Mouse (Mus musculus) heart, embryonic 14.5 days (tissue): Measurements from ENCODE around the gene Hexdc. TPM values are rescaled to one million over a fixed set of nuclear protein-coding genes. Genes with fewer than 3 reads are reported as not detected.

Experiments
- ATAC-seq: fragments of 200-750 bp; cut with Nextera tagmentation; 2 replicates; pipeline ENCODE4 v1.8.0; 2017; ENCODE audit warnings: low read depth, moderate TSS enrichment; ENCODE audit not compliant: insufficient number of reproducible peaks, insufficient read depth, low FRiP score
- H3K27ac ChIP-seq, 2 experiments: fragments of 200-500 bp in 1 of 2; fragments of 300-500 bp in 1 of 2; sonication (generic) in 1 of 2; replicated peaks in 1 of 2; 2 replicates each; pipeline ENCODE4 v1.5.1; 2012 to 2014; ENCODE audit warnings: low read depth in 2 of 2, low read length in 2 of 2, control low read depth in 1 of 2, mild to moderate bottlenecking in 1 of 2, mixed read lengths in 1 of 2; ENCODE audit not compliant: control insufficient read depth in 1 of 2, insufficient read depth in 1 of 2
- H3K27me3 ChIP-seq: fragments of 300-500 bp; sonication (generic); 2 replicates; pipeline ENCODE4 v1.6.1; 2014; ENCODE audit warnings: mild to moderate bottlenecking, low read length, control low read depth; ENCODE audit not compliant: control insufficient read depth, insufficient read depth
- H3K36me3 ChIP-seq: fragments of 300-500 bp; sonication (generic); 2 replicates; pipeline ENCODE4 v1.6.1; 2014; ENCODE audit warnings: mild to moderate bottlenecking, control low read depth, low read length, mixed read lengths; ENCODE audit not compliant: control insufficient read depth, insufficient read depth
- H3K4me1 ChIP-seq, 2 experiments: fragments of 200-500 bp in 1 of 2; fragments of 300-500 bp in 1 of 2; sonication (generic) in 1 of 2; 2 replicates each; pipeline ENCODE4 v1.6.1; 2012 to 2014; ENCODE audit warnings: low read length in 2 of 2, control low read depth in 1 of 2, mixed read lengths in 1 of 2; ENCODE audit not compliant: control insufficient read depth in 2 of 2, insufficient read depth in 2 of 2
- H3K4me2 ChIP-seq: fragments of 300-500 bp; sonication (generic); 2 replicates; pipeline ENCODE4 v1.6.1; 2014; ENCODE audit warnings: mild to moderate bottlenecking, low read length
- H3K4me3 ChIP-seq, 2 experiments: fragments of 200-500 bp in 1 of 2; fragments of 300-500 bp in 1 of 2; sonication (generic) in 1 of 2; 2 replicates each; pipeline ENCODE4 v1.5.1; 2012 to 2014; ENCODE audit warnings: low read length in 2 of 2, mild to moderate bottlenecking in 2 of 2, control low read depth in 1 of 2, low read depth in 1 of 2, moderate library complexity in 1 of 2; ENCODE audit not compliant: control insufficient read depth in 1 of 2, insufficient read depth in 1 of 2
- H3K9ac ChIP-seq: fragments of 300-500 bp; sonication (generic); 2 replicates; pipeline ENCODE4 v1.6.1; 2014; ENCODE audit warnings: mild to moderate bottlenecking, low read length
- H3K9me3 ChIP-seq: fragments of 300-500 bp; sonication (generic); 2 replicates; pipeline ENCODE4 v1.6.1; 2016; ENCODE audit warnings: low read length, control low read depth; ENCODE audit not compliant: control insufficient read depth
- WGBS: fragments of 180-500 bp; shearing (Covaris S2); extraction: QIAGEN DNeasy Blood & Tissue Kit; methylation state at CpG from one replicate; pipeline ENCODE4 v1.1.7; 2014; 5-methylcytosine and 5-hydroxymethylcytosine counted together
- polyA plus RNA-seq: library from polyadenylated mRNA; unstranded; fragments of >200 nt; fragmentation: Nextera tagmentation; extraction: Ambion mirVana; gene quantifications from 2 replicates; pipeline ENCODE4 v1.2.1, GENCODE M21; 2014

The Hexdc gene
- polyA plus RNA-seq, 1 experiment from 2014 or later: 8.8 TPM

DNA sequence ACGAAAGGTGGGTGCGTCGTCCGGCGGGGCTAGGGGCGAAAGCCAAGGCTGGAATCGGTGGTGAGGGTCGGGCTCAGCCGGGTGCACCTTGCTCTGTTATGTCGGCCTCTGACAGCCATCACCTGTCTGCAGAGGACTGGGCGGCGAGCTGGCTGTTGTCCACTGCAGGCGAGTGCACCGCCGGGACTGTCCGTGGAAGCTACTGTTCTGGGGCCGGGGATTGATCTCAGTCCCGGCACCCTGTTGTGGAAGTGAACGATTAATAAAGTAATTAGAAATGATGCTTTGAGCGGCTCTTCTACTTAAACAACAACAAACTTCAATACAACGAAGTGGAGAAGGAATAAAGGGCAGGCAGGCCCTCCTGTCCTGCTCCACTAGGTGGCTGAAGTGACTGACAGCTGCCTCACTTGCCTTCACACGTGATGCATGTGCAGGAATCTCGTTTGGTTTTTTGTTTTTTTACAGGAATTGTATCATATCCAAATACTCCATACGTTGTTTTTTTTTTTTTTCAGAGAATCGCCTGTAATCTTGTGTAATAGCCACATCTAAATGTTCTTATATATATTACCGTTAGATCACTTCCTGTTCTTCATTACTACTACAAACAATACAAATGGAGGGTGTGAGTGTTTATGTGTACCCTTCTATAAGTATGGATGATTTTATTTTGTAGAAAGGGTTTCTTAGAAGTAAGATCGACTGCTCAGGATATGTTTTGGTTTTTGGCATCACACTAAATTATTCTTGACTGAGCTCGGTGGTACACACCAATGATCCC, 33.3 kb downstream of the Hexdc start:
- Histone ChIP-seq H3K9ac (peak overlapping the region; percentile 84), H3K4me2 (peak overlapping the region; percentile 70), H3K4me1 (peaks cover 8 to 31% of the 10 kb centered on the region in 2 experiments), H3K4me3 (peak overlapping the region; percentile 82 to 95), H3K36me3 (peaks cover 39% of the 10 kb centered on the region), H3K9me3 (no peaks in the 10 kb centered on the region), H3K27ac (peak overlapping the region; percentile 96 to 97), H3K27me3 (no peaks in the 10 kb centered on the region)
- WGBS: 4% methylated on average over 28 of the region's 28 CpGs
- no peak; the same call in 1 of the 2 replicates for ATAC-seq

- Histone ChIP-seq H3K4me1 (peaks cover 4 to 25% of the 10 kb centered on the region in 2 experiments; a peak in 3 of 4 replicates), H3K27me3 (no peaks in the 10 kb centered on the region), H3K27ac (no peak overlapping the region; a peak in 1 of 4 replicates), H3K4me3 (no peak overlapping the region), H3K9ac (no peak overlapping the region), H3K9me3 (no peaks in the 10 kb centered on the region), H3K4me2 (peak overlapping the region; percentile 70), H3K36me3 (peaks cover 60% of the 10 kb centered on the region)
- 58% methylated on average over 2 of the region's 2 CpGs for WGBS
- ATAC-seq: no peak
Measured at GRCm38 (mm10) chr11:121239669-121240068, 35.4 kb downstream of the Hexdc start.

DNA sequence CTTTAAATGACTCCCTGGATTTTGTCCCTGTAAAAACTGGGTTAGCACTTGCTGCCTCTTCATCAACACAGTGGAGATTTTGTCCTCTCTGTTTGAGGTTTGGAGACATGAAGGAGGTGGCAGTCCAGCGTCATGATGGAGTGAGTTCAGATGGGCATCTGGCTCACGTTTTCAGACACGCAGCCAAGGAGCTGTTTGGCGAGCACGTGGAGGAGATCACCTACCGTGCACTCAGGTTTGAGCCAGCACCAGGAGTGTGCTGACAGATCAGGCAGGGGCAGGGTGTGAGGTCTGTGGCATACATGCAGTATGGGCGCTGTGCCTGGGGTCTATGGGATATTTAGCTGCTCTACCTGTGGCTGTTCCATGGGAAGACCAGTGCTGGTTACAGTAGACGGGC, 46.0 kb downstream of the Hexdc start:
- WGBS: 75% methylated on average over 8 of the region's 8 CpGs
- H3K4me2 ChIP-seq: no peak overlapping the region
- ATAC-seq: no peak
- no peak overlapping the region for H3K9ac ChIP-seq
- no peaks in the 10 kb centered on the region for H3K27me3 ChIP-seq
- H3K4me1 ChIP-seq: no peaks in the 10 kb centered on the region
- no peak overlapping the region for H3K4me3 ChIP-seq
- H3K9me3 ChIP-seq: no peaks in the 10 kb centered on the region
- peaks cover 99% of the 10 kb centered on the region for H3K36me3 ChIP-seq
- H3K27ac ChIP-seq: no peak overlapping the region

- no peaks in the 10 kb centered on the region for H3K27me3 ChIP-seq
- no peaks in the 10 kb centered on the region for H3K9me3 ChIP-seq
- H3K27ac ChIP-seq: peak within 1 kb of the TSS; percentile 81 to 92
- ATAC-seq: peak; percentile 97
- H3K4me2 ChIP-seq: peak within 1 kb of the TSS; percentile 88
- peaks cover 55% of the 10 kb centered on the region for H3K36me3 ChIP-seq
- H3K4me3 ChIP-seq: peak within 1 kb of the TSS; percentile 75 to 96
- WGBS: under 1% methylated on average over 78 of the region's 91 CpGs
- H3K4me1 ChIP-seq: peaks cover 5 to 13% of the 10 kb centered on the region in 2 experiments
- H3K9ac ChIP-seq: peak within 1 kb of the TSS; percentile 97
Measured at GRCm38 (mm10) chr11:121259160-121260100, 55.2 kb downstream of the Hexdc start, which contains the start of gene Foxk2. TSS of gene Foxk2 (plus strand) at chr11:121259990.

GRCm38 (mm10) chr11:121260211-121260906, 56.1 kb downstream of the Hexdc start:
- H3K9me3 ChIP-seq: no peaks in the 10 kb centered on the region
- ATAC-seq: peak; percentile 18; the same call in 1 of the 2 replicates
- WGBS: under 1% methylated on average over 44 of the region's 60 CpGs
- peak overlapping the region; percentile 16 to 92; a peak in 2 of 4 replicates for H3K27ac ChIP-seq
- peaks cover 5 to 13% of the 10 kb centered on the region in 2 experiments for H3K4me1 ChIP-seq
- H3K4me2 ChIP-seq: peak overlapping the region; percentile 88
- H3K4me3 ChIP-seq: peak overlapping the region; percentile 64 to 96
- peaks cover 53% of the 10 kb centered on the region for H3K36me3 ChIP-seq
- peak overlapping the region; percentile 97 for H3K9ac ChIP-seq
- no peaks in the 10 kb centered on the region for H3K27me3 ChIP-seq

- Histone ChIP-seq H3K9ac (peak overlapping the region; percentile 97), H3K9me3 (no peaks in the 10 kb centered on the region), H3K27me3 (no peaks in the 10 kb centered on the region), H3K4me3 (peak overlapping the region; percentile 64 to 96), H3K4me1 (peaks cover 5 to 13% of the 10 kb centered on the region in 2 experiments), H3K36me3 (peaks cover 46% of the 10 kb centered on the region), H3K27ac (no peak overlapping the region), H3K4me2 (peak overlapping the region; percentile 88)
- ATAC-seq: no peak
- WGBS: 48% methylated on average over 2 of the region's 2 CpGs
Measured at GRCm38 (mm10) chr11:121261074-121261473, 56.8 kb downstream of the Hexdc start.
